Mouse (Mus musculus) cerebellum, adult 2 months (tissue): Measurements from ENCODE around the gene Irs4.

Experiments used
- CTCF ChIP-seq: fragments of 200-500 bp; IDR thresholded peaks from 2 replicates; pipeline ENCODE4 v1.5.1; 2011; ENCODE audit warnings: low read depth, mild to moderate bottlenecking, control low read depth, low read length, moderate library complexity, borderline replicate concordance; ENCODE audit not compliant: insufficient read depth
- POLR2A ChIP-seq: fragments of 200-500 bp; IDR thresholded peaks from 2 replicates; pipeline ENCODE4 v1.6.1; 2011; ENCODE audit warnings: low read length, control low read depth, borderline replicate concordance; ENCODE audit not compliant: insufficient read depth

GRCm38 (mm10) chrX:141724391-141724891 is 622 bp downstream of the Irs4 start:
- TF ChIP-seq CTCF (no peak), POLR2A (no peak)
